Mouse (Mus musculus) spleen, adult 2 months (tissue): ENCODE results near the gene Ccdc159.

Experiments
- CTCF ChIP-seq: fragments of 200-500 bp; IDR thresholded peaks from 2 replicates; pipeline ENCODE4 v1.5.1; 2011; ENCODE audit warnings: mild to moderate bottlenecking, inconsistent platforms; ENCODE audit not compliant: insufficient read depth, insufficient read length, insufficient replicate concordance; ENCODE audit errors: extremely low read depth
- POLR2A ChIP-seq: fragments of 200-500 bp; IDR thresholded peaks from 2 replicates; pipeline ENCODE4 v1.6.1; 2011; ENCODE audit warnings: low read depth, low read length, inconsistent platforms

GRCm38 (mm10) chr9:21978398-21979128 lies 51.3 kb downstream of the Ccdc159 start:
- TF ChIP-seq CTCF (no peak), POLR2A (no peak)
